In the genomic region with DNA sequence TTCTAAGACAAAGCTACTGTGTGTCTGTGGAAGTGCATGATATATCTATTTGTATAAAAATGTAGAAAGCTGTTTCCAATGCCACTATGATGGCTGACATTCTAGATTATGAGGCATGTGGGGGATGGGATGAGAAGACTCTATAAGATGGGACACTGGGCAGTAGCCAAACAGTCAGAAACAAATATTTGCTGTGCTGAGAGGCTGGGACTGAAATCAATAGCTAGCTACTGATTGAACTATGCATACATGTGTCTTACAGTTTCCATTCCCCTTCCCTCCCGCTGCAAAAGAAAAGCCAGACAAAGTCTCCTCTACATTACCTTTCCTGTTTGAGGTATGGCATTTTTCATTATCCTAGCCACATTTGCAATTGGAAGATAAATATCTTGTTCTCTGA, we compare ENCODE assay signal across 18 mouse cellular contexts. TPM values are rescaled to one million over a fixed set of nuclear protein-coding genes. Genes with fewer than 3 reads are reported as not detected.
DNase-seq lines count a peak whose midpoint lies in the region; ATAC-seq lines count a peak whose summit lies in the region.
"Had no signal": no experiment of that assay in that cellular context is flagged by ENCODE, and none has a peak within 500 bp of the region (broad histone marks: within the 10 kb centered on the region; RNA-seq: fewer than 3 reads in every experiment).

No protein-coding gene starts in this region.

- no peak overlapping the region for H3K4me3 ChIP-seq in liver, embryonic 11.5 days (ENCODE audit: low read depth, low read length)
- H3K4me3 ChIP-seq in liver, embryonic 12.5 days: no peak overlapping the region
- no peak overlapping the region for H3K4me3 ChIP-seq in liver, embryonic 16.5 days (ENCODE audit: low read depth, low read length)
- no peak overlapping the region for H3K4me3 ChIP-seq in limb, embryonic 10.5 days
- H3K4me3 ChIP-seq: embryonic facial prominence, embryonic 10.5 days; embryonic facial prominence, embryonic 12.5 days; forebrain, embryonic 13.5 days; forebrain, embryonic 15.5 days had no signal

- 85% methylated on average over 1 of the region's 1 CpGs for WGBS in liver, embryonic 11.5 days
- WGBS in liver, embryonic 12.5 days (ENCODE audit: insufficient replicate concordance): 91% methylated on average over 1 of the region's 1 CpGs
- WGBS in liver, embryonic 16.5 days (ENCODE audit: insufficient replicate concordance): 87% methylated on average over 1 of the region's 1 CpGs
- WGBS in limb, embryonic 10.5 days: 100% methylated on average over 1 of the region's 1 CpGs

- H3K27me3 ChIP-seq in liver, embryonic 11.5 days (replicated peaks; ENCODE audit: control insufficient read depth, insufficient read depth, low read length): no peaks in the 10 kb centered on the region
- no peaks in the 10 kb centered on the region for H3K27me3 ChIP-seq in liver, embryonic 12.5 days (replicated peaks)
- H3K27me3 ChIP-seq in liver, embryonic 16.5 days (ENCODE audit: control insufficient read depth, insufficient read depth, low read depth, low read length): no peaks in the 10 kb centered on the region
- no peaks in the 10 kb centered on the region for H3K27me3 ChIP-seq in limb, embryonic 10.5 days (ENCODE audit: low read depth, poor library complexity, severe bottlenecking)
- H3K27me3 ChIP-seq: embryonic facial prominence, embryonic 12.5 days; forebrain, embryonic 13.5 days; forebrain, embryonic 15.5 days had no signal

- H3K4me1 ChIP-seq in liver, embryonic 11.5 days (replicated peaks; ENCODE audit: control insufficient read depth, insufficient read depth, low read length): peaks cover 8% of the 10 kb centered on the region
- H3K4me1 ChIP-seq in liver, embryonic 12.5 days: peaks cover 35% of the 10 kb centered on the region
- H3K4me1 ChIP-seq in liver, embryonic 16.5 days (ENCODE audit: control insufficient read depth, low read depth, low read length): peaks cover 23% of the 10 kb centered on the region
- H3K4me1 ChIP-seq in limb, embryonic 10.5 days: 0 out of 2 replicates have a peak, but pooled peaks cover under 1% of the 10 kb centered on the region

- H3K4me2 ChIP-seq in liver, embryonic 11.5 days: no peak overlapping the region
- H3K4me2 ChIP-seq in liver, embryonic 12.5 days: no peak overlapping the region
- H3K4me2 ChIP-seq in liver, embryonic 16.5 days (ENCODE audit: low read depth, low read length): no peak overlapping the region
- H3K4me2 ChIP-seq: embryonic facial prominence, embryonic 12.5 days; forebrain, embryonic 13.5 days; forebrain, embryonic 15.5 days had no signal

- no peak overlapping the region for H3K27ac ChIP-seq in liver, embryonic 11.5 days (ENCODE audit: low read depth, low read length)
- no peak overlapping the region for H3K27ac ChIP-seq in liver, embryonic 12.5 days
- peak overlapping the region; percentile 44 for H3K27ac ChIP-seq in liver, embryonic 16.5 days (ENCODE audit: low read length)
- H3K27ac ChIP-seq in limb, embryonic 10.5 days: no peak overlapping the region
- H3K27ac ChIP-seq: embryonic facial prominence, embryonic 10.5 days; embryonic facial prominence, embryonic 12.5 days had no signal

- H3K9ac ChIP-seq in liver, embryonic 11.5 days (ENCODE audit: low read depth, low read length): no peak overlapping the region
- no peak overlapping the region for H3K9ac ChIP-seq in liver, embryonic 12.5 days
- no peak overlapping the region for H3K9ac ChIP-seq in liver, embryonic 16.5 days (ENCODE audit: low read depth, low read length)
- H3K9ac ChIP-seq: embryonic facial prominence, embryonic 12.5 days; forebrain, embryonic 13.5 days; forebrain, embryonic 15.5 days; forebrain, postnatal 0 days had no signal

- ATAC-seq in liver, embryonic 11.5 days (replicated peaks; ENCODE audit: low FRiP score): 0 out of 2 replicates have a peak, but pooled peaks have one; percentile 24
- ATAC-seq in liver, embryonic 12.5 days: no peak
- peak; percentile 44 for ATAC-seq in liver, embryonic 16.5 days (ENCODE audit: low read depth)
- ATAC-seq: forebrain, embryonic 13.5 days; forebrain, embryonic 15.5 days had no signal

- no peak for DNase-seq in liver, embryonic 11.5 days (ENCODE audit: low spot score)
- no peak for DNase-seq in cerebellum, postnatal 36 days
- DNase-seq in limb, embryonic 10.5 days (ENCODE audit: low spot score): no peak
- DNase-seq: adrenal gland, adult 2 months; adrenal gland, postnatal 10 days; adrenal gland, postnatal 25 days; cerebellum, adult 11 months; cerebellum, adult 18-20 months; cerebellum, adult 8-10 months; cerebellum, adult 9-11 months; cerebellum, postnatal 14 days; forebrain, postnatal 0 days had no signal

- H3K9me3 ChIP-seq in liver, embryonic 11.5 days (ENCODE audit: control insufficient read depth, low read length): no peaks in the 10 kb centered on the region
- H3K9me3 ChIP-seq in liver, embryonic 12.5 days (replicated peaks): no peaks in the 10 kb centered on the region
- H3K9me3 ChIP-seq in liver, embryonic 16.5 days (replicated peaks; ENCODE audit: control insufficient read depth, low read length): no peaks in the 10 kb centered on the region
- H3K9me3 ChIP-seq in limb, embryonic 10.5 days (replicated peaks): 0 out of 2 replicates have a peak, but pooled peaks cover 1% of the 10 kb centered on the region
- H3K9me3 ChIP-seq: embryonic facial prominence, embryonic 12.5 days; forebrain, embryonic 13.5 days; forebrain, embryonic 15.5 days had no signal

- peaks cover 53% of the 10 kb centered on the region for H3K36me3 ChIP-seq in liver, embryonic 11.5 days (ENCODE audit: control insufficient read depth, insufficient read depth, low read length)
- peaks cover 96% of the 10 kb centered on the region for H3K36me3 ChIP-seq in liver, embryonic 12.5 days
- H3K36me3 ChIP-seq in liver, embryonic 16.5 days (ENCODE audit: control insufficient read depth, insufficient read depth): peaks cover 77% of the 10 kb centered on the region
- H3K36me3 ChIP-seq in limb, embryonic 10.5 days: peaks cover 100% of the 10 kb centered on the region

RNA-seq across cellular contexts. Expression of a gene that starts 9.3 kb away (rescaled TPM):
- 47.6 and 50.4 TPM in 2 replicates for polyA plus RNA-seq in liver, embryonic 11.5 days (2014; fragmentation: Nextera tagmentation; extraction: Ambion mirVana)
- 39.4 and 40.4 TPM in 2 replicates for polyA plus RNA-seq in liver, embryonic 12.5 days (2016; fragmentation: Nextera tagmentation; extraction: Ambion mirVana)
- 29.4 and 34.5 TPM in 2 replicates for polyA plus RNA-seq in liver, embryonic 16.5 days (2015; fragmentation: Nextera tagmentation; extraction: Ambion mirVana)
- 56.8 and 64.1 TPM in 2 replicates for polyA plus RNA-seq in limb, embryonic 10.5 days (2016; fragmentation: Nextera tagmentation; extraction: Ambion mirVana)

RNA-seq across cellular contexts. Expression of a gene that starts 58.7 kb away (rescaled TPM):
- polyA plus RNA-seq in liver, embryonic 11.5 days (2014; fragmentation: Nextera tagmentation; extraction: Ambion mirVana): 23.1 and 24.0 TPM in 2 replicates
- polyA plus RNA-seq in liver, embryonic 12.5 days (2016; fragmentation: Nextera tagmentation; extraction: Ambion mirVana): 18.1 and 20.2 TPM in 2 replicates
- polyA plus RNA-seq in liver, embryonic 16.5 days (2015; fragmentation: Nextera tagmentation; extraction: Ambion mirVana): 13.6 and 13.9 TPM in 2 replicates
- 18.1 and 27.4 TPM in 2 replicates for polyA plus RNA-seq in limb, embryonic 10.5 days (2016; fragmentation: Nextera tagmentation; extraction: Ambion mirVana)
